Mouse (Mus musculus) CD4-positive, CD25-positive, alpha-beta regulatory T cell, adult 2 months (primary cell): ENCODE data around the gene Taf8.

Source experiments
- DNase-seq: peaks from one replicate; pipeline ENCODE4 v3.0.0-alpha.2; 2012; ENCODE audit warnings: low read depth, low spot score

The Taf8 gene

DNA sequence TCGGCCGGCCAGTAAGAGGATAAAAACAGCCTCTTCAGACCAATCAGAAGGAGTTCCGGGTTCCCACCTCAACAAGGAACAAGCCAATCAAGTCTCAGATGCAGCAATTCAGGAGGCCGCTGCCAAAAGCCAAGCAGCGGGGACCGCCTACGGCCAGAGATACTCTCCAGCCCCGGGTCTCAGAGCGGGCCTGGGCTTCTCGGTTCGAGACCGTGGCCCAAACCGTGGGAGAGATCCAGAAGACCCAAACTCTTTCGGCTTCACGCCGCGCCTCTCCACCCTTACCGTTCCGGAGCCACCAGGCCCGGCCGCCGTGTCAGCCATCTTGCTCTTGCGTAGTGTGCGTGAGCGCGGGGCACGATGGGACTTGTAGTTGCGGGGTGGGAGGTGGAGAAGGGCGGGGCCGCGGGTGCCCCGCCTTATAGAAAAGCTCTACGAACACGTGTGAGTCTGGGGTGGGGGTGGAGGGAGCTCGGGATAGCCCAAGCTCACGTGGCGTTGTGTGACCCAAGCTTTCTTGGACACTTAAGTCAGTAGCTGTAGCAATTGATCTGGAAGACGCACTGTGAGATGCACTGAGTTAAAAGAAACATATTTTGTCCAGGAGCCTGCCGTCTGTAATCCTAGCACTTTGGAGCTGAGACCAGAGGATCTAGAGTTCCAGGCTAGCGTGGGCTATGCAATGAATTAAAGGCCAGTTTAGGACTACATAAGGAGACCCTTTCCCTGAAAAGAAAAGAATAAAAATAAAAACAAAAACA, at the start of gene Taf8:
Taf8 (minus strand) TSS at position 347 of the 761 bp plus-strand sequence.
- peak; percentile 95 for DNase-seq

DNA sequence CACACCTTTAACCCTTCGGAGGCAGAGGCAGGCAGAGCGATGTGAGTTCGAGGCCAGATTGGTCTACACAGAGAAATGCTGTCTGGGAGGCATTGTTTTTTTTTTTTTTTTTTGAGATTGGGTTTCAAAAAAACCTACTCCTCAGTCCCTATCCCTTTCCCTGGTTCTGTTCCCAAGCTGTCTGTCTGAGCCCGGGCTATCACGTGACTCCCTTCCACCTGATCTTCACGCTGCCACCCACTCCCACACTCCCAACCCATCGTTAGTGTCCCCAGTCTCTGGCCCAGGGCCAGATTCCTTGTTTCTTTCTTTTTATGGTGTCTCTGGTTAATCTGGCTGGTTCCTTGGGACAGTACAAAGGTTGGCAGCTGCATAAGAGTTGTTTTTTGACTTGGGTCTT, 49.0 kb upstream of the Taf8 start:
- no peak for DNase-seq

DNA sequence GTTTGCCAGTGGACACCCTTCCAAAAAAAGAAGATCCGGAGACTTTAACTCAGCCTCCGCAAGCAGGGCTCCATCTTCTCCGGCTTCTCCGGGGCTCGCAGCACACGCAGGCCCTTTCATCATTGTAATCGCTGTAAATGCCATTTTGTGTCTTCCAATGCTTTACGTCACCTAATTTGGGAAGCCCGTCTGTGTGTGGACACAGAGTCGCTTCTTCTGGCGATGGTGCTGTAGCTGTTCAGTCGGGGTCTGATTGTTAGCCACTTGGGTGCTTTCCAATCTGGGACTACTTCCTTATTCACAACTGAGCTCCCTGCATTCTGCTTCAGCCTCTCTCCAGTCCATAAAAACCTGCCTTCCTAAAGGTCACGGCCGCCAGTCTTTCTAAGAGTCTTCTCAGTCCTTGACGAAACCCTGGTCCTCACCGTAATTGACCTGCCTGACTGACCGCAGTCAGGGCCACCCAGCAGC, 43.8 kb upstream of the Taf8 start:
- DNase-seq: no peak

DNA sequence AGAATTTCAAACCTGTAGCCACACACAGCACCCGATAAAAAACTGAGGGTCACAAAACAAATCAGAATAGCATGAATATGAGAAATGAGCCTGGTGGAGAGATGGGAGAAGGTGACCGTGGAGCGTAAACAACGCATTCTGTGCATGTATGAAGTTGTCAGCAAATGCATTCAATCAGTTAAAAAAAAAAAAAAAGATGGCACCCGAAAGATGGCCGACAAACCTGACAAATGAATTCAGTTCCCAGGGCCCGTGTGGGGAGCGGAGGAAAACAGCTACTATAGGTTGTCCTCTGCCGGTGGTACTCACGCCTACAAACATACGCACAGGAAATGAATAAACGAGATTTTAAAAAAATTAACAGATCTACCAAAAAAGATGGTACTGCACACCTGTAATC, 43.1 kb upstream of the Taf8 start:
- DNase-seq: no peak

DNA sequence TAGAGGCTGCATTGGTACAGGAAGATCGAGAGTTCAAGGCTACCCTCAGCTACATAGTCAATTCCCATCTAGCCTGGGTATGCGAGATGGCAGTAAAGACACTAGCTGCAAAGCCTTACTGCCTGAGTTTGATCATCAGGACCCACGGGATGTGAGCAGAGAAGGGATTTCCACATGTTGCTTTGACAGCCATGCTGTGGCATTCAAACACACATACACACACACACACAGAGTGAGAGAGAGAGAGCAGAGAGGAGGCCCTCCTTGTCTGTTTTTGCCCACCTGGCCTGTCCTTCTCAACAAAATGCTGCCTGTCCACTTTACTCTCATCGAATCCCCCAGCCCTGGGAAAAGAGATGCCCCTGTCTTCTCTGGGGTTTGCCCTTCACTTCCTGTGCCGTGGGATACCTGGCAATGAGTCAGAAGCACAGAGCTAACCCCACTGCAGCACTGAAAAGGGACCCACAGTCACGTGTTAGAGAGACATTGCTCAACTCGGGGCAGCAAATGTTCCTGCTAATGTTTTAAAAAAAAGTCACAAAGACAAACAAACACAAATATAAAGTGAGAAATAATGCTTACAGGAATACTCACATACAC, 41.1 kb upstream of the Taf8 start:
- no peak for DNase-seq

DNA sequence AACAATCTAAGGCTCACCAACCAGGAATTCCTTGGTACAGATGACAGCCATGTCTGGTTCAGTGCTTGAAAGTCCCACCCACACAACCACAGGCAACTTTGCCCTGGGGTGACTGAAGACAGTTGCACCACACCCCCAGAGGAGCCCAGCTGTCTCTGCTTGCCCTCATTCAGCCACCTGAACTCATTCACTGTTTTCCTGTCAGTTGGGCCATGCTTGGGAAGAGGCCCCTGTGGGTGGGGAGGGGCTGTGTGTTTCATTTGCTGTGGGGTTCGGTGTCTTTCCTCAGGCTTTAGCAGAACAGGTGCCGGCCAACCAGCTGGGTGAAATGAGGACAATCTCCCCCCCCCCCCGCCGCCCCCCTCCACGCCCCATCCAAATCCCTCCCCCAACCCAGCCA, 40.0 kb upstream of the Taf8 start:
- peak; percentile 62 for DNase-seq

DNA sequence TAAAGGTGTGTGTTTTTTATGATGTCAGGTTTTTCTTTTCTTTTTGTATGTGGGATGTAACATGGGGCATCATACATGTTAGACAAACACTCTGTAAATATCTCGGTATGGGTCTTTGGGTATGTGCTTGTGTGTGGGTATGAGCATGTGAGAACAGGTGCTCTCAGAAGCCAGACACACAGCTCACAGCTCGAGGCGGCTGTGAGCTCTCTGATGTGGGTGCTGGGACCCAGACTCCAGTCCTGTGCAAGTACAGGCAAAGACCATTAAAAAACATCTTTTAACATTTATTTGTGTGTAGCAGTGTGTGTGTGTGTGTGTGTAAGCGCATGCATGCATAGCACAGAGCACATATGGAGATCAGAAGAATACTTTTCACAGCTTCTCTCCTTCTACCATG, 37.0 kb upstream of the Taf8 start:
- DNase-seq: no peak

DNA sequence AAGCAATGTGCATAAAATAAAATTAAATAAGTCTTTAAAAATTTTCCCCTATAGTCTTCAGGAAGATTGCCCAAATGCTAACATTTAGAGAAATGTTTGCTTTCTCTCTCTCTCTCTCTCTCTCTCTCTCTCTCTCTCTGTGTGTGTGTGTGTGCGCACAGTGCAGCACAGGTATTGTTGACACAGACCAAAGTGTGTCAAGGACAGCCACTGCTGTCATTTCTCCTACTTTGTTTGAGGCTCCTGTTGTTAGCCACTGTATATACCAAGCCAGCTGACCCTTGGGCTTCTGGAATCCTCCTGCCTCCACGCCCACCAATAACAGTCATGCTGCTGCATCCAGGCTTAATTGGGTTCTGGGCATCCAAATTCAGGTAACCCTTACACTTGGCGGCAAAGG, 36.0 kb upstream of the Taf8 start:
- DNase-seq: no peak

DNA sequence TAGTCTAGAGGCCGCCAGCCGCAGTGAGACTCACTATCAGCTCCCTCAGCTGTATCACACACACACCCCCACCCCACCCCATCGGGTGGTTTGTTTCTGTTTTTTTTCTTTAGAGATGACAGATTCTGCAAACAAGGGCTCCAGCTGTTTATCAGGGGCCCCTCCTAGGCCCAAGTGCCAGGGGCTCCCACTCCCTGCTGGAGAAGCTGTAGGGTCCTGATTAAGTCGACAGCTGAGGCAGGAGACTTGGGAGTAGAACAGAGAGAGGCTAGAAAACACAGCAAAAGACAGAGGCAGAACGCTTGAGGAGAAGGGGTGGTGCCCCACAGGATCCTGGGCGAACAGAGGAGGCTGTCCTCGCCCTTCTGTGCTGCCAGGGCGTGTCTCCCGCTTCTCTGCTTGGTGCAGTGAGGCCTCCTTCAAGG, 33.7 kb upstream of the Taf8 start:
- peak; percentile 57 for DNase-seq

DNA sequence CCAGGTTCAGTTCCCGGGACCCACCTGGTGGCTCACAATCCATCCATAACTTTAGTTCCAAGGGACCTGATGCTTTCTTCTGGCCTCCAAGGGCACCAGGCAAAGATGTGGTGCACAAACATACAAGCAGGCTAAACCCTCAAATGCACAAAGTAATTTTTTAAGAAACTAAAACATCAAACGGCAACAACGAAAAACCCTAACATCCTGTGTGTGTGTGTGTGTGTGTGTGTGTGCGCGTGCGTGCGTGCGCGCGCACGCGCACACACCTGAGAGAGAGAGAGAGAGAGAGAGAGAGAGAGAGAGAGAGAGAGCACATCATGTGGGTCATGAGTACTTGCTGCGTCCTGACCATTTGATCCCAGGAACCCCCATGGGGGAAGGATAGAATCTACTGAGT, 31.6 kb upstream of the Taf8 start:
- peak; percentile 64 for DNase-seq

DNA sequence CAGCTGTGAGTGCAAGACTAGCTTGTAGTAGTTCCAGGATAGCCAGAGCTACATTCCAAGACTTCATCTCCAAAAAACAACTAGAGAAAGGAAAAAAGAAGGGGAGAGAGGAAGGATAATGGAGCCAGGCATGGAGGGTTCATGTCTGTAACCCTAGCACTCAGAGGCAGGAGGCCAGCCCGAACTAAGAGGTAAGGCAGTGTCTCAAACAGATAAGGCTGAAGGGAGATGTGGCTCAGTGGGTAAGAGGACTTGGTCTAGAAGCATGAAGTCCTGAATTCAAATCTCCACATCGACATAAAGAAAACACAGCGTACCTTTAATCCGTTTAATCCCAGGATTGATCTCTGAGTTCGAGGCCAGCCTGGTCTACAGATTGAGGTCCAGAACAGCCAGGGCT, 30.3 kb upstream of the Taf8 start:
- DNase-seq: no peak

DNA sequence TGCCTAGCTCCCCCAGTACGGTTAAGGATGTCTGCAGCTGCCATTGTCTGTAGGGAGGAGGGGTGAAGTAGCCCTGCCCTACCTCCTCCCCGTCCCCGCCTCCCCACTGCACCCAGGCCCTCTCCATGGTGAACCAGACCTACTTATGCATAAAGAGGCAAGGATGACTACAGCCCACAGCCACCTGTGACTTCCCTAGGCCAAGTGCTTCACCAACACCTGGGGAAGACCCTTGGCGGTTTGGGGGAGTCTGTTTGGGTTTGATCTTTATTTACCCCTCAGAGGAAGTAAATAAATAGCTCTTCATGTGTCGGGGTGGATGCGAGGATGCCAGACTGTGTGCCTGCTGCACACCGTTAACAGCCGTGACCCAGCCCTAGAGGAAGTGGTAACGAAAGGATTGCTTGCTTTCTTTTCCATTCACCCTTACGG, 29.3 kb upstream of the Taf8 start:
- peak; percentile 86 for DNase-seq

DNA sequence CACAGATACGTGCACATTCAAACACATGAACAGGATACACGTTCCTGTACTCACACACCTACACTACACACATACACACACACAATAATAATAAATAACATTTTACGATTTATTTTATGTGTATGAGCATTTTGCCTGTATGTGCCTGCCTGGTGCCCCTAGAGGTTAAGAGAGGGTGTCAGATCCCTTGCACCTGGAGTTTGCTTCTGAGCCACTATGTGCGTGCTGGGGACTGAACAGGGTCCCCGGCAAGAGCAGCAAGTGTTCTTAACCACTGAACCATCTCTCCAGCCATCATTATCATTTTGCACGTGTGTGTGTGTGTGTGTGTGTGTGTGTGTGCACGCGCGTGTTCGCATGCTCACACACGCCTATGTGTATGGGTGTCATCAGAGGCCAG, 27.5 kb upstream of the Taf8 start:
- no peak for DNase-seq

DNA sequence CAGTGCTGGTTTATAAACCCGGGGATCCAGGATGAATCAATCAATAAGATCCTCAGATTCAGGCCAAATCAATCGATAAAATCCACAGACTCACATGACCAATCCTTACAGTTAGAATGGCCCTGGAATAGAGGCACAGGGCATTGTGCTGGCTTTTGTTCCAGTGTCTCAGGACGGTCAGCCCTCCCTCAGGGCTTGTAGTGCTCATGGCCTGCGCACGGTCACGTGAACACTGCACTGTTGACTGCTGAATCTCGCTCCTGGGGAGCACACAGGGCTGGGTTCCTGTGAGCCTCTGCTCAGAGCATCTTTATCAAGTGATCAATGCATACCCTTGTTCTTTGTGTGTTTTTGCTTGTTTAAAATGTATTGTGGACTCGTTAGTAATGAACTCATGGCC, 26.8 kb upstream of the Taf8 start:
- peak; percentile 58 for DNase-seq

DNA sequence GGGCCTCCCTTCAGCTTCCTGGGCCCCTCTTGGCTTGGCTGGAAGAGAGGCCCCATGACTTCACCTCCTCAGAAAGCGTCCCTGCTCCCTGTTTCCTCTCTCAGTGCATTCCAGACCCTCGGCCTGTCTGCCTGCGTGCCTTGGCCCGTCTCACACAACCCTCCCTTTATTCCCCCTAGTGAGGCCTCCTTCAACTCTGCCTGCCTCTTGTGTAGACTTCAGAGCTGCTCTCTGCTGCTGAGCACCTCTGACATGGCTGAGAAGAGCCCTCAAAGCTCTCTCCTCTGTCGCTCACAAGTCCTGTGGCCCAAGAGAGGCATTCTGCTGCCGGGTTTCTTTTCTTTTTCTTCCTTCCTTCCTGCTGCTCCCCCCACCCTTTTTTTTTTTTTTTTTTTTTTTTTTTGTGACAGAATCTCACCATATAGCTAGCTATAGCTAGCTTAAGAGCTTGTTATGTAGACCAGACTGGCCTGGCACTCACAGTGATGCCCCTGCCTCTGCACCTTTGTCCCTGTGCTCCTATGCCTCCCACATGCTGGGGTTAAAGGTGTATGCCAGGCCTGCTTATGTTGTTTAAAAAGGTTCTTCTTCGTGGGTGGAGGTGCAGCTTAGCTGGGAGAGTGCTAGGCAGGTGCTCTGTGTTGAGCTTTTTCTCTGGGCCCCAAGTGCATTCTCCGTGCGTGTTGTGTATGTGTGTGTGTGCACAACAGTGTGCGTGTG, 25.6 kb upstream of the Taf8 start:
- DNase-seq: peak; percentile 52

DNA sequence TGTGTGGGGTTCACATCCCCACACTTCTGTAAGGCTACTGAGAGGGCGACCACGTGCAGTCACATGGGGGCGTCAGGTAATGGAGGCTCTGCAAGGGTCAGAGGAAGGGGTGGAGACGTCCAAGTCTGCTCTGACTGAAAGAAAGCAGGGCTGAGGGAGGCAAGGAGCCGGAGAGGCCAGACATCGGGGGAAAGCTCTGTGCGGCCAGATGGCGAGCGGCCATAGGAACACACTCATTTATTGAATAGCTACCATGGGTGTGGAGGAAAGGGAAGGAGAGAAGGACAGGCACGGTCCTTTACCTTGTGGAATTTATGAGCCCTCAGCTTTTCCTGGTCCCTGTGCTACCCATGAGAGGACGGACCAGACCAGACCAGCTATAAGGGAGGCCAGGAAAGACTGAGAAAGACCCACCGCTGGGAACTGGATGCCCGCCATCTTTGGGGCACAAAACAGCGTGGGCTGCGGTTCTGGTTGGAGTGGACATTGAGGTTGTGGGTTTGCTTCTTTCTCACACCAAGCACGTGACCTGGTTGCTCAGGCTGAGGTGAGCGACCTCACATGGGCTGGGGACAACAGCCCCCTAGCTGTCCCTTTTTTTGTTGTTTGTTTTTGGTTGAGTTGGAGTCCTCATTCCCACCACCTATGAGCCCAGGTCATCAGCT, 24.9 kb upstream of the Taf8 start:
- no peak for DNase-seq

DNA sequence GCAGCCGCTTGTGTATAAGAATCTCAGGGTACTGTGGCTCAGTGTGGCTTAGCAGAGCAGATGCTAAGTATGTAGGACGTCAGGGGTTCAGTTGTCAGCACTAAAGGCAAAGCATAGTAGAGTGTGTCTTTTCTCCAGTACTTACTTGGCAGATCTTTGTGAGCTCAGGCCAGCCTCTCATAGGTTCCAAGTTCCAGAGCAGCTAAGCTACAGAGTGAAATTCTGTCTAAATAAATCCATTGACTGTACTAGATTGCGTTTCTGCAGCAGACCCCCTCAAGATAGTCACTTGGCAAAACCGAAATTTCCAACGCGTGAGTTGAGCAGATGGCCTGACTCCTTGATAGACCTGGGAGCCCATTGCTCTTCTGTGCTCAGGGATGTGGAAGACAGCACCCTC, 22.9 kb upstream of the Taf8 start:
- no peak for DNase-seq

DNA sequence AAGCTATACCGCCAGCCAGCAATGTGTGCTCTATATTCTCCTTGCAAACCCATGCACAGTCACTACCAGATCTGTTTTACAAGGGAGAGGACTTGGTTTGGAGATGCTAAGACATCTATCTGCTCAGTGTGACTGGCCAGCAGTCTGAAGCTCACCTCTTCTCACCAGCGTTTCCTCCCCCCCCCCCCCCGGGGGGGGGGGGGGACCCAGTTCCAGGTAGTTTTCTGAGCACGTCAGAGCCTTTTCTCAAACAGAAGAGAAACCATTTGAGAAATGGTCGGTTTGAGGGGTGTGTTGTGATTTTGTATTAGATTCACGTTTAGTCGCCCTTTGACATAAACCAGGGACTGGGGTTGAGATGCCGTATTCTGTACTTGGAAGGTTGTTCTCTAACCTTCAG, 22.0 kb upstream of the Taf8 start:
- peak; percentile 45 for DNase-seq

DNA sequence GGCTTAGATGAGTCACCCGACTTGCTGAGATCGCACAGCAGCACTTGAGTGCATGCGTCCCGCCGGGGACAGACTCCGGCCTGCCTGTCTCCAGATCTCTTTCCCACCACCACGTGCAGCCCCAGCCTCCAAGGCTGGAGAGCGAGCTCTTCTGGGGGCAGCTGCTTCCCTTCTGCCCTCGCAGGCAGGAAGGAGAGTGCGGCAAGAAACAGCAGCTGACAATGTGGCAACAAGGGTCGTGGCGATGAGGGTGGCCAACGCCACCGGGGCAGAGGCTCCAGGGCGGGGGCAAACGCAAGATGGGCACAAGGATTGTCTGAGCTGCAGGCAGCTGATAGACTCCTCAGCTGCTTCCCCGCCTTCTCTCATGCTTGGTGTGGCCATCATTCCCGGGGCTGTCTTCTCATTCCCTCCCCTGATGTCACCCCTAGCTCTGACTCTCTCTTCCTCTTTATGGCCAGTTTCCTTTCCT, 21.2 kb upstream of the Taf8 start:
- DNase-seq: no peak

DNA sequence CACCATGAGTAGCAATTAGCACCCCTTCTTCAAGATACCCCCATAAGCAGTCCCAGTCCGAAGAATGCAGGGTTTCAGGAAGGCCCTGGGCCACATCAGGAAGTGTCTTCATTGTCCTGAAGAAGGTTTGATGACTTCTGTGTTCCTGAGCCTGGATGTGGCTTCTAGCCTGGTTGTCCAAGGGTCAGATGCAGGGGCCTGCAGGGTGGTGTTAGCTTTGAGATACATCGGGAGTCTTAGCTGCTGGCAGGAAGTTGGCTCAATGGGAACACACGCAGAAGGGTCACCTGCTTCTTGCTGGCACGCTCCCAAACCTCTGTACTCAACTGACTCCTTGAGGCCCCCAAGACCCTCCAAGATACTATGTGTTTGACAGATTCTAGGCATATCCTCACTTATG, 20.4 kb upstream of the Taf8 start:
- no peak for DNase-seq

DNA sequence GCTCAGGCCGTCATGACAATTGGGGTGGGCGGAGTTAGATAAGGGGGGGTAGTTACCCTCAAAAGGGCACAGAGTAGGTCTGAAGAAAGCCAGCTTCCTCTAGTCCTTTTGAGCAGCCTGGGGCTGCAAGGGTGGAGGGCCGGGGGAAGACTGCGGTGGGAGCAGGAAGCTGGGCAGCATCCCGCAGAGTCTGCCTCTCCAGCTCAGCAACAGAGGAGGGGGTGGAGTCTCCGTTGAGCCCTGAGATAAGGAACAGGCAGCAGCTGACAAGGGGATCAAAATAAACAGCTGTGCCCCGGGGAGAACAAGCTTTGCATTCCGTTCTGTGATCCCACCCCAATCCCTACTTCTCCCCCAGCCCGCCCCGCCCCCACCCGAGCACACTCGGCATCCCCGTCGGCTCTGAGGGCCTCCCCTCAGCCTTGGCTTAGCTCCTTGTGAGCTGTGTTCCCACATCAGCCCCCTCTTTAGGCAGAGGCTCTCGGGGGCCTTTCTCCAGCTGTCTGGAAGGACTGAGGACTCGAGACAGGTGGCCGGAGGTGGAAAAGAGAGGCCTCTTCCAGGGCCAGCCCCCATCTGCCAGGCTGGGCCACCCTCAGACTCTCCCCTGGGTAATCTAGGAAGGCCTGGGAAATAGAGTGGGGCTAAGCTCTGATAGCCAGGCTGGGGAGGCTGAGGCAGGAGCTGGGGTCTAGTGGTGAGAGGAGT, 19.6 kb upstream of the Taf8 start:
- DNase-seq: peak; percentile 91
